Mouse (Mus musculus) Patski (cell line): ENCODE results near the gene Arhgap45. TPM values are rescaled to one million over a fixed set of nuclear protein-coding genes. Genes with fewer than 3 reads are reported as not detected.

ENCODE experiments used
- ATAC-seq: fragments of 100-300 bp; one replicate; pipeline ENCODE4 v1.8.0; 2021
- CTCF ChIA-PET: fragments of 350-600 bp; sonication (Branson Sonifier 250); formaldehyde crosslinking; loops from one replicate; lab custom pipeline; 2022; ENCODE audit warnings: inconsistent platforms; lab: Charles Lee
- POLR2A ChIA-PET: fragments of 350-600 bp; sonication (Branson Sonifier 250); formaldehyde crosslinking; loops from one replicate; lab custom pipeline; 2022; ENCODE audit warnings: antibody characterized with exemption, inconsistent platforms; lab: Charles Lee
- DNase-seq: peaks from one replicate; pipeline ENCODE4 v3.0.0-alpha.2; 2011; ENCODE audit warnings: low read depth, low spot score
- H3K27me3 ChIP-seq: fragments of 371-371 bp; one replicate; pipeline ENCODE4 v1.5.1; 2021
- CTCF ChIP-seq: fragments of 100-300 bp; IDR thresholded peaks from one replicate; pipeline ENCODE4 v1.5.1; 2021
- in situ Hi-C: fragments of 300-500 bp; cut with MboI; formaldehyde crosslinking; loops from 3 replicates; pipeline ENCODE4 v1.11.1; 2018; ENCODE audit warnings: low pct_unique_long_range_greater_than_20kb, mixed read lengths
- polyA plus RNA-seq: library from polyadenylated mRNA; unstranded; gene quantifications from one replicate; pipeline ENCODE4 v1.2.3, GENCODE M21; 2021

The Arhgap45 gene
- polyA plus RNA-seq, 1 experiment from 2014 or later: 0.85 TPM

- CTCF ChIA-PET: interaction anchor here (0.9 to 3.9 kb wide), 11 partner anchors 27 to 180 kb away, joined by 3 to 46 read pairs (median 3); partner anchors contain the start of genes Cbarp, Cirbp and Wdr18
- in situ Hi-C loops: loop anchor here (5.0 to 10.0 kb wide), 4 partner anchors 86 to 268 kb away; partner anchors contain the start of gene Cbarp
These were observed 30.1 kb upstream of the Arhgap45 start for GRCm38 (mm10) chr10:79986232-79986878.

GRCm38 (mm10) chr10:79986963-79987362 lies 29.5 kb upstream of the Arhgap45 start:
- ChIA-PET POLR2A (interaction anchor here (0.5 to 1.6 kb wide), 8 partner anchors 65 to 171 kb away, joined by 3 to 6 read pairs (median 4); partner anchors contain the start of gene Cbarp), CTCF (interaction anchor here (0.9 to 3.9 kb wide), 11 partner anchors 44 to 179 kb away, joined by 3 to 46 read pairs (median 3); partner anchors contain the start of genes Cbarp and Cirbp)
- in situ Hi-C loops: loop anchor here (5.0 to 10.0 kb wide), 4 partner anchors 85 to 268 kb away; partner anchors contain the start of gene Cbarp
- no peak for TF ChIP-seq CTCF
- DNase-seq: no peak
- no peaks in the 10 kb centered on the region for H3K27me3 ChIP-seq
- no peak for ATAC-seq

More at GRCm38 (mm10) chr10:79986232-79986878, 30.1 kb upstream of the Arhgap45 start:
- H3K27me3 ChIP-seq: no peaks in the 10 kb centered on the region
- POLR2A ChIA-PET: interaction anchor here (0.5 to 1.6 kb wide), 12 partner anchors 8 to 179 kb away, joined by 3 to 6 read pairs (median 4); partner anchors contain the start of gene Cbarp
- DNase-seq (no peak), ATAC-seq (no peak)
- TF ChIP-seq CTCF: no peak

- DNase-seq (no peak), ATAC-seq (no peak)
- CTCF ChIA-PET: interaction anchor here (1.1 to 3.9 kb wide), 6 partner anchors 43 to 177 kb away, joined by 3 to 46 read pairs (median 4); partner anchors contain the start of gene Cbarp
- H3K27me3 ChIP-seq: no peaks in the 10 kb centered on the region
- POLR2A ChIA-PET: interaction anchor here (0.8 to 2.0 kb wide), 7 partner anchors 66 to 167 kb away, joined by 3 to 5 read pairs (median 4); no protein-coding TSS in a partner anchor
- no peak for TF ChIP-seq CTCF
- in situ Hi-C loops: loop anchor here (5.0 to 10.0 kb wide), 4 partner anchors 84 to 267 kb away; partner anchors contain the start of gene Cbarp
These were observed 28.5 kb upstream of the Arhgap45 start for GRCm38 (mm10) chr10:79987771-79988505.

GRCm38 (mm10) chr10:79988506-79989271 lies 27.8 kb upstream of the Arhgap45 start, which contains the start of gene Cnn2:
Gene Cnn2, plus strand, starts transcription at chr10:79988584.
- ATAC-seq: no peak
- no peaks in the 10 kb centered on the region for H3K27me3 ChIP-seq
- POLR2A ChIA-PET: interaction anchor here (0.8 to 2.0 kb wide), 5 partner anchors 65 to 164 kb away, joined by 3 to 5 read pairs (median 3); no protein-coding TSS in a partner anchor
- in situ Hi-C loops: loop anchor here (5.0 to 10.0 kb wide), 4 partner anchors 84 to 266 kb away; partner anchors contain the start of gene Cbarp
- no peak for TF ChIP-seq CTCF
- DNase-seq: no peak
- CTCF ChIA-PET: interaction anchor here (1.1 to 2.1 kb wide), 2 partner anchors 152 to 176 kb away, joined by 4 to 7 read pairs; partner anchors contain the start of gene Cbarp

- no peak for TF ChIP-seq CTCF
- ATAC-seq (no peak), DNase-seq (no peak)
- CTCF ChIA-PET: interaction anchor here (0.7 to 2.1 kb wide), 5 partner anchors 18 to 257 kb away, joined by 3 to 7 read pairs (median 4); partner anchors contain the start of gene Cbarp
- POLR2A ChIA-PET: interaction anchor here (0.6 to 2.0 kb wide), 5 partner anchors 42 to 117 kb away, joined by 3 to 6 read pairs (median 4); no protein-coding TSS in a partner anchor
- in situ Hi-C loops: loop anchor here (5.0 to 10.0 kb wide), 4 partner anchors 83 to 265 kb away; partner anchors contain the start of gene Cbarp
- no peaks in the 10 kb centered on the region for H3K27me3 ChIP-seq
These were observed 27.1 kb upstream of the Arhgap45 start for GRCm38 (mm10) chr10:79989272-79989786.

- TF ChIP-seq CTCF: no peak
- ChIA-PET CTCF (interaction anchor here (0.7 to 2.1 kb wide), 5 partner anchors 18 to 256 kb away, joined by 3 to 7 read pairs (median 4); partner anchors contain the start of gene Cbarp), POLR2A (interaction anchor here (0.6 to 1.2 kb wide), 4 partner anchors 38 to 116 kb away, joined by 3 to 6 read pairs (median 3); no protein-coding TSS in a partner anchor)
- peak; percentile 18 for ATAC-seq
- no peaks in the 10 kb centered on the region for H3K27me3 ChIP-seq
- no peak for DNase-seq
- in situ Hi-C loops: loop anchor here (5.0 to 10.0 kb wide), 4 partner anchors 82 to 265 kb away; partner anchors contain the start of gene Cbarp
These were observed 26.6 kb upstream of the Arhgap45 start for GRCm38 (mm10) chr10:79989870-79990269.

- no peak for TF ChIP-seq CTCF
- ATAC-seq: no peak
- ChIA-PET POLR2A (interaction anchor here (0.6 to 1.2 kb wide), 4 partner anchors 21 to 150 kb away, joined by 3 to 4 read pairs (median 4); no protein-coding TSS in a partner anchor), CTCF (interaction anchor here (1.2 to 1.4 kb wide), 2 partner anchors 9 to 43 kb away, joined by 3 read pairs; no protein-coding TSS in a partner anchor)
- no peak for DNase-seq
- in situ Hi-C loops: no loop called here
- no peaks in the 10 kb centered on the region for H3K27me3 ChIP-seq
These were observed 25.4 kb upstream of the Arhgap45 start for GRCm38 (mm10) chr10:79991099-79991498.

GRCm38 (mm10) chr10:79991548-79991947 lies 24.9 kb upstream of the Arhgap45 start:
- in situ Hi-C loops: no loop called here
- no peak for ATAC-seq
- H3K27me3 ChIP-seq: no peaks in the 10 kb centered on the region
- TF ChIP-seq CTCF: no peak
- POLR2A ChIA-PET: interaction anchor here (0.7 to 1.1 kb wide), 3 partner anchors 21 to 172 kb away, joined by 3 to 4 read pairs (median 3); no protein-coding TSS in a partner anchor
- DNase-seq: no peak
- CTCF ChIA-PET: interaction anchor here (1.4 kb wide), 1 partner anchor 43 kb away, joined by 3 read pairs; no protein-coding TSS in a partner anchor
